Mouse (Mus musculus): Measurements from ENCODE around the gene Dnah8. TPM values are rescaled to one million over a fixed set of nuclear protein-coding genes. Genes with fewer than 3 reads are reported as not detected.

The Dnah8 gene
- polyA plus RNA-seq, 1 experiment from 2014 or later: 2.0 TPM

- no peaks in the 10 kb centered on the region for H3K27me3 ChIP-seq (ENCODE audit: control insufficient read depth, insufficient read depth, low read length)
- H3K27ac ChIP-seq (ENCODE audit: low read length): no peak overlapping the region
- no peak for ATAC-seq (ENCODE audit: insufficient number of reproducible peaks, insufficient read depth, low FRiP score, low read depth)
- no peaks in the 10 kb centered on the region for H3K9me3 ChIP-seq (ENCODE audit: control insufficient read depth, low read depth, low read length)
- H3K4me2 ChIP-seq (replicated peaks; ENCODE audit: low read depth, low read length): no peak overlapping the region
- H3K9ac ChIP-seq (replicated peaks; ENCODE audit: low read depth, low read length): no peak overlapping the region
- no peaks in the 10 kb centered on the region for H3K36me3 ChIP-seq (ENCODE audit: control insufficient read depth, insufficient read depth, low read length)
- no peaks in the 10 kb centered on the region for H3K4me1 ChIP-seq (ENCODE audit: control insufficient read depth, insufficient read depth, low read length)
- WGBS: 80% methylated on average over 16 of the region's 16 CpGs
- H3K4me3 ChIP-seq (ENCODE audit: low read depth, low read length): no peak overlapping the region
Measured at GRCm38 (mm10) chr17:30809926-30810660, 185.9 kb downstream of the Dnah8 start.

- Histone ChIP-seq H3K27ac (ENCODE audit: low read length) (no peak overlapping the region), H3K4me3 (ENCODE audit: low read depth, low read length) (no peak overlapping the region), H3K4me1 (ENCODE audit: control insufficient read depth, insufficient read depth, low read length) (0 out of 2 replicates have a peak, but pooled peaks cover 2% of the 10 kb centered on the region), H3K9ac (replicated peaks; ENCODE audit: low read depth, low read length) (no peak overlapping the region), H3K36me3 (ENCODE audit: control insufficient read depth, insufficient read depth, low read length) (no peaks in the 10 kb centered on the region), H3K9me3 (ENCODE audit: control insufficient read depth, low read depth, low read length) (no peaks in the 10 kb centered on the region), H3K4me2 (replicated peaks; ENCODE audit: low read depth, low read length) (no peak overlapping the region), H3K27me3 (ENCODE audit: control insufficient read depth, insufficient read depth, low read length) (no peaks in the 10 kb centered on the region)
- ATAC-seq (ENCODE audit: insufficient number of reproducible peaks, insufficient read depth, low FRiP score, low read depth): no peak
- WGBS: 96% methylated on average over 5 of the region's 5 CpGs
Measured at GRCm38 (mm10) chr17:30818543-30818942, 194.4 kb downstream of the Dnah8 start.

GRCm38 (mm10) chr17:30819134-30819533 is 195.0 kb downstream of the Dnah8 start:
- WGBS: 93% methylated on average over 8 of the region's 8 CpGs
- no peaks in the 10 kb centered on the region for H3K27me3 ChIP-seq (ENCODE audit: control insufficient read depth, insufficient read depth, low read length)
- H3K9ac ChIP-seq (replicated peaks; ENCODE audit: low read depth, low read length): no peak overlapping the region
- H3K4me3 ChIP-seq (ENCODE audit: low read depth, low read length): no peak overlapping the region
- no peaks in the 10 kb centered on the region for H3K36me3 ChIP-seq (ENCODE audit: control insufficient read depth, insufficient read depth, low read length)
- H3K9me3 ChIP-seq (ENCODE audit: control insufficient read depth, low read depth, low read length): no peaks in the 10 kb centered on the region
- no peak overlapping the region for H3K4me2 ChIP-seq (replicated peaks; ENCODE audit: low read depth, low read length)
- ATAC-seq (ENCODE audit: insufficient number of reproducible peaks, insufficient read depth, low FRiP score, low read depth): no peak
- H3K27ac ChIP-seq (ENCODE audit: low read length): no peak overlapping the region
- 0 out of 2 replicates have a peak, but pooled peaks cover 2% of the 10 kb centered on the region for H3K4me1 ChIP-seq (ENCODE audit: control insufficient read depth, insufficient read depth, low read length)

- H3K27me3 ChIP-seq (ENCODE audit: control insufficient read depth, insufficient read depth, low read length): no peaks in the 10 kb centered on the region
- H3K9me3 ChIP-seq (ENCODE audit: control insufficient read depth, low read depth, low read length): no peaks in the 10 kb centered on the region
- H3K4me2 ChIP-seq (replicated peaks; ENCODE audit: low read depth, low read length): no peak overlapping the region
- H3K36me3 ChIP-seq (ENCODE audit: control insufficient read depth, insufficient read depth, low read length): no peaks in the 10 kb centered on the region
- 45% methylated on average over 6 of the region's 6 CpGs for WGBS
- no peak overlapping the region; the same call in 1 of the 2 replicates for H3K27ac ChIP-seq (ENCODE audit: low read length)
- peak; percentile 75; the same call in 1 of the 2 replicates for ATAC-seq (ENCODE audit: insufficient number of reproducible peaks, insufficient read depth, low FRiP score, low read depth)
- 0 out of 2 replicates have a peak, but pooled peaks cover 2% of the 10 kb centered on the region for H3K4me1 ChIP-seq (ENCODE audit: control insufficient read depth, insufficient read depth, low read length)
- no peak overlapping the region for H3K4me3 ChIP-seq (ENCODE audit: low read depth, low read length)
- no peak overlapping the region for H3K9ac ChIP-seq (replicated peaks; ENCODE audit: low read depth, low read length)
Measured at GRCm38 (mm10) chr17:30821115-30821514, 197.0 kb downstream of the Dnah8 start.

- Histone ChIP-seq H3K9ac (replicated peaks; ENCODE audit: low read depth, low read length) (no peak overlapping the region), H3K36me3 (ENCODE audit: control insufficient read depth, insufficient read depth, low read length) (no peaks in the 10 kb centered on the region), H3K4me2 (replicated peaks; ENCODE audit: low read depth, low read length) (no peak overlapping the region), H3K4me3 (ENCODE audit: low read depth, low read length) (no peak overlapping the region), H3K27ac (ENCODE audit: low read length) (no peak overlapping the region), H3K4me1 (ENCODE audit: control insufficient read depth, insufficient read depth, low read length) (0 out of 2 replicates have a peak, but pooled peaks cover 2% of the 10 kb centered on the region), H3K27me3 (ENCODE audit: control insufficient read depth, insufficient read depth, low read length) (no peaks in the 10 kb centered on the region), H3K9me3 (ENCODE audit: control insufficient read depth, low read depth, low read length) (no peaks in the 10 kb centered on the region)
- WGBS: 83% methylated on average over 7 of the region's 7 CpGs
- no peak for ATAC-seq (ENCODE audit: insufficient number of reproducible peaks, insufficient read depth, low FRiP score, low read depth)
Measured at GRCm38 (mm10) chr17:30824473-30824872, 200.3 kb downstream of the Dnah8 start.

GRCm38 (mm10) chr17:30825731-30826304 is 201.7 kb downstream of the Dnah8 start:
- Histone ChIP-seq H3K4me1 (ENCODE audit: control insufficient read depth, insufficient read depth, low read length) (0 out of 2 replicates have a peak, but pooled peaks cover 2% of the 10 kb centered on the region), H3K27ac (ENCODE audit: low read length) (no peak overlapping the region), H3K9ac (replicated peaks; ENCODE audit: low read depth, low read length) (no peak overlapping the region), H3K4me3 (ENCODE audit: low read depth, low read length) (no peak overlapping the region), H3K4me2 (replicated peaks; ENCODE audit: low read depth, low read length) (no peak overlapping the region), H3K36me3 (ENCODE audit: control insufficient read depth, insufficient read depth, low read length) (no peaks in the 10 kb centered on the region), H3K27me3 (ENCODE audit: control insufficient read depth, insufficient read depth, low read length) (no peaks in the 10 kb centered on the region), H3K9me3 (ENCODE audit: control insufficient read depth, low read depth, low read length) (no peaks in the 10 kb centered on the region)
- 68% methylated on average over 11 of the region's 11 CpGs for WGBS
- ATAC-seq (ENCODE audit: insufficient number of reproducible peaks, insufficient read depth, low FRiP score, low read depth): no peak

- ATAC-seq (ENCODE audit: insufficient number of reproducible peaks, insufficient read depth, low FRiP score, low read depth): no peak
- no peaks in the 10 kb centered on the region for H3K9me3 ChIP-seq (ENCODE audit: control insufficient read depth, low read depth, low read length)
- WGBS: 92% methylated on average over 2 of the region's 2 CpGs
- no peak overlapping the region for H3K4me3 ChIP-seq (ENCODE audit: low read depth, low read length)
- no peak overlapping the region for H3K27ac ChIP-seq (ENCODE audit: low read length)
- no peaks in the 10 kb centered on the region for H3K4me1 ChIP-seq (ENCODE audit: control insufficient read depth, insufficient read depth, low read length)
- no peak overlapping the region for H3K4me2 ChIP-seq (replicated peaks; ENCODE audit: low read depth, low read length)
- H3K36me3 ChIP-seq (ENCODE audit: control insufficient read depth, insufficient read depth, low read length): no peaks in the 10 kb centered on the region
- H3K27me3 ChIP-seq (ENCODE audit: control insufficient read depth, insufficient read depth, low read length): no peaks in the 10 kb centered on the region
- no peak overlapping the region for H3K9ac ChIP-seq (replicated peaks; ENCODE audit: low read depth, low read length)
Measured at GRCm38 (mm10) chr17:30831170-30831569, 207.0 kb downstream of the Dnah8 start.

GRCm38 (mm10) chr17:30835419-30835818 is 211.3 kb downstream of the Dnah8 start:
- 84% methylated on average over 4 of the region's 4 CpGs for WGBS
- no peaks in the 10 kb centered on the region for H3K27me3 ChIP-seq (ENCODE audit: control insufficient read depth, insufficient read depth, low read length)
- no peak for ATAC-seq (ENCODE audit: insufficient number of reproducible peaks, insufficient read depth, low FRiP score, low read depth)
- no peak overlapping the region for H3K9ac ChIP-seq (replicated peaks; ENCODE audit: low read depth, low read length)
- H3K4me3 ChIP-seq (ENCODE audit: low read depth, low read length): no peak overlapping the region
- no peaks in the 10 kb centered on the region for H3K9me3 ChIP-seq (ENCODE audit: control insufficient read depth, low read depth, low read length)
- H3K36me3 ChIP-seq (ENCODE audit: control insufficient read depth, insufficient read depth, low read length): no peaks in the 10 kb centered on the region
- no peaks in the 10 kb centered on the region for H3K4me1 ChIP-seq (ENCODE audit: control insufficient read depth, insufficient read depth, low read length)
- H3K27ac ChIP-seq (ENCODE audit: low read length): no peak overlapping the region
- no peak overlapping the region for H3K4me2 ChIP-seq (replicated peaks; ENCODE audit: low read depth, low read length)
